8 mouse cellular contexts compared by ENCODE assay signal in genomic region chr10:81287513-81288157, GRCm38 (mm10). TPM values are rescaled to one million over a fixed set of nuclear protein-coding genes. Genes with fewer than 3 reads are reported as not detected.
DNase-seq lines count a peak whose midpoint lies in the region; ATAC-seq and TF ChIP-seq lines count a peak whose summit lies in the region.

No protein-coding gene starts in this region.

- H3K9me3 ChIP-seq in embryonic facial prominence, embryonic 13.5 days = no peaks in the 10 kb centered on the region
- H3K9me3 ChIP-seq in lung, embryonic 15.5 days = no peaks in the 10 kb centered on the region

- intact Hi-C loops in heart, adult 2 months (cut with DNase I) = loop anchor here (1.0 to 5.0 kb wide), 3 partner anchors 19 to 165 kb away; partner anchors contain the start of gene Gipc3
- intact Hi-C loops in heart, postnatal 25 days (cut with DNase I) = no loop called here

- peaks cover 4% of the 10 kb centered on the region; the same call in 1 of the 2 replicates for H3K27me3 ChIP-seq in heart, adult 2 months (ENCODE audit: control insufficient read depth, insufficient read depth, low read length)
- H3K27me3 ChIP-seq in embryonic facial prominence, embryonic 13.5 days = peaks cover 71% of the 10 kb centered on the region
- peaks cover 38% of the 10 kb centered on the region for H3K27me3 ChIP-seq in lung, embryonic 15.5 days
- no peaks in the 10 kb centered on the region for H3K27me3 ChIP-seq in testis, adult 2 months (ENCODE audit: control insufficient read depth, insufficient read depth, low read length)

- no peak overlapping the region for H3K27ac ChIP-seq in heart, adult 2 months
- H3K27ac ChIP-seq in embryonic facial prominence, embryonic 13.5 days = no peak overlapping the region
- peak overlapping the region; percentile 43; the same call in 1 of the 2 replicates for H3K27ac ChIP-seq in lung, embryonic 15.5 days
- no peak overlapping the region for H3K27ac ChIP-seq in testis, adult 2 months (ENCODE audit: control insufficient read depth, insufficient read depth, low read depth, low read length)

- H3K4me1 ChIP-seq in heart, adult 2 months (ENCODE audit: control insufficient read depth, insufficient read depth, low read length) = peaks cover 1% of the 10 kb centered on the region; the same call in 1 of the 2 replicates
- peaks cover 39% of the 10 kb centered on the region for H3K4me1 ChIP-seq in embryonic facial prominence, embryonic 13.5 days
- H3K4me1 ChIP-seq in lung, embryonic 15.5 days = peaks cover 50% of the 10 kb centered on the region
- H3K4me1 ChIP-seq in testis, adult 2 months (ENCODE audit: control insufficient read depth, insufficient read depth, low read length) = peaks cover 20% of the 10 kb centered on the region

- H3K79me2 ChIP-seq in heart, adult 2 months (replicated peaks; ENCODE audit: control insufficient read depth, insufficient read depth, low read length) = no peaks in the 10 kb centered on the region

- 57% methylated on average over 8 of the region's 8 CpGs for WGBS in heart, adult 2 months
- 61% methylated on average over 8 of the region's 8 CpGs for WGBS in embryonic facial prominence, embryonic 13.5 days
- 50% methylated on average over 8 of the region's 8 CpGs for WGBS in lung, embryonic 15.5 days

- H3K4me3 ChIP-seq in heart, adult 2 months = no peak overlapping the region
- H3K4me3 ChIP-seq in embryonic facial prominence, embryonic 13.5 days = no peak overlapping the region
- H3K4me3 ChIP-seq in lung, embryonic 15.5 days = no peak overlapping the region
- no peak overlapping the region for H3K4me3 ChIP-seq in testis, adult 2 months (ENCODE audit: control insufficient read depth, low read depth, low read length)

- no peaks in the 10 kb centered on the region for H3K36me3 ChIP-seq in heart, adult 2 months (ENCODE audit: control insufficient read depth, insufficient read depth, low read length)
- H3K36me3 ChIP-seq in embryonic facial prominence, embryonic 13.5 days = no peaks in the 10 kb centered on the region
- no peaks in the 10 kb centered on the region for H3K36me3 ChIP-seq in lung, embryonic 15.5 days
- H3K36me3 ChIP-seq in testis, adult 2 months (ENCODE audit: control insufficient read depth, insufficient read depth, low read length) = no peaks in the 10 kb centered on the region

- TF ChIP-seq EP300 in heart, adult 2 months (IDR thresholded peaks at IDR 0.05; ENCODE audit: insufficient read depth, low read depth, low read length) = no peak

- H3K4me2 ChIP-seq in embryonic facial prominence, embryonic 13.5 days = no peak overlapping the region
- H3K4me2 ChIP-seq in lung, embryonic 15.5 days = peak overlapping the region; percentile 12; the same call in 1 of the 2 replicates

- DNase-seq in heart, adult 2 months = peak in 1 of 2 experiments; percentile 73
- DNase-seq in heart, postnatal 25 days (ENCODE audit: low spot score) = no peak
- peak; percentile 68 for DNase-seq in 3T3-L1 (ENCODE audit: low read depth, low spot score)
- peak; percentile 68 for DNase-seq in T-cell, adult 2 months (ENCODE audit: low spot score)
- no peak for DNase-seq in right cerebral cortex, adult 2 months (ENCODE audit: low spot score in 2 of 2)

- no peak for TF ChIP-seq POLR2A in heart, adult 2 months (IDR thresholded peaks at IDR 0.05; ENCODE audit: insufficient read depth, low read depth, low read length)
- no peak for TF ChIP-seq POLR2A in testis, adult 2 months (IDR thresholded peaks at IDR 0.05; ENCODE audit: control insufficient read depth, low read depth, low read length)

- TF ChIP-seq CTCF in heart, adult 2 months (IDR thresholded peaks at IDR 0.05) = peak; percentile 84
- TF ChIP-seq CTCF in testis, adult 2 months (IDR thresholded peaks at IDR 0.05; ENCODE audit: control insufficient read depth, insufficient read depth, insufficient replicate concordance, low read depth, low read length) = peak; percentile 95

- H3K9ac ChIP-seq in heart, adult 2 months (ENCODE audit: low read depth, low read length) = no peak overlapping the region
- peak overlapping the region; percentile 21; the same call in 1 of the 2 replicates for H3K9ac ChIP-seq in embryonic facial prominence, embryonic 13.5 days
- H3K9ac ChIP-seq in lung, embryonic 15.5 days = no peak overlapping the region

- no peak for ATAC-seq in embryonic facial prominence, embryonic 13.5 days (ENCODE audit: insufficient number of reproducible peaks, insufficient read depth, low FRiP score, low TSS enrichment, low read depth)
- ATAC-seq in lung, embryonic 15.5 days (ENCODE audit: borderline replicate concordance, extremely low read depth, low FRiP score, low TSS enrichment) = no peak

RNA-seq across cellular contexts. Expression of gene Tjp3, which starts 3.7 kb away (rescaled TPM):
- not detected for total RNA-seq in heart, adult 2 months (2021)
- 0.12 and 0.78 TPM in 2 replicates for polyA plus RNA-seq in heart, adult 2 months (2012; rRNA removed)
- total RNA-seq in heart, postnatal 25 days (2021) = not detected
- polyA plus RNA-seq in embryonic facial prominence, embryonic 13.5 days (2015; fragmentation: Nextera tagmentation; extraction: Ambion mirVana) = 5.0 and 7.2 TPM in 2 replicates
- 26.4 and 28.8 TPM in 2 replicates for polyA plus RNA-seq in lung, embryonic 15.5 days (2015; fragmentation: Nextera tagmentation; extraction: Ambion mirVana)
- polyA plus RNA-seq in testis, adult 2 months (2012; rRNA removed) = 0.56 and 0.99 TPM in 2 replicates

RNA-seq across cellular contexts. Expression of gene Pip5k1c, which starts 5.1 kb away (rescaled TPM):
- 10 to 100 TPM; 27.0 to 28.0 TPM for total RNA-seq in heart, adult 2 months (2021)
- 37.5 and 44.2 TPM in 2 replicates for polyA plus RNA-seq in heart, adult 2 months (2012; rRNA removed)
- total RNA-seq in heart, postnatal 25 days (2021) = 10 to 100 TPM; 30.0 to 33.7 TPM
- polyA plus RNA-seq in embryonic facial prominence, embryonic 13.5 days (2015; fragmentation: Nextera tagmentation; extraction: Ambion mirVana) = 56.0 and 57.6 TPM in 2 replicates
- 45.4 and 47.0 TPM in 2 replicates for polyA plus RNA-seq in lung, embryonic 15.5 days (2015; fragmentation: Nextera tagmentation; extraction: Ambion mirVana)
- 10.1 and 10.4 TPM in 2 replicates for polyA plus RNA-seq in testis, adult 2 months (2012; rRNA removed)

RNA-seq across cellular contexts. Expression of gene Apba3, which starts 20.9 kb away (rescaled TPM):
- total RNA-seq in heart, adult 2 months (2021) = 100 to 1,000 TPM; 111 to 123 TPM
- polyA plus RNA-seq in heart, adult 2 months (2012; rRNA removed) = 151 TPM in 2 replicates
- total RNA-seq in heart, postnatal 25 days (2021) = 100 to 1,000 TPM in 1 of 2 experiments, 10 to 100 TPM in 1; 98.4 to 123 TPM
- 61.9 and 67.9 TPM in 2 replicates for polyA plus RNA-seq in embryonic facial prominence, embryonic 13.5 days (2015; fragmentation: Nextera tagmentation; extraction: Ambion mirVana)
- 60.7 and 66.5 TPM in 2 replicates for polyA plus RNA-seq in lung, embryonic 15.5 days (2015; fragmentation: Nextera tagmentation; extraction: Ambion mirVana)
- 53.5 and 77.2 TPM in 2 replicates for polyA plus RNA-seq in testis, adult 2 months (2012; rRNA removed)

RNA-seq across cellular contexts. Expression of gene Mrpl54, which starts 20.9 kb away (rescaled TPM):
- total RNA-seq in heart, adult 2 months (2021) = 100 to 1,000 TPM in 1 of 2 experiments, 10 to 100 TPM in 1; 85.7 to 101 TPM
- 66.7 and 93.2 TPM in 2 replicates for polyA plus RNA-seq in heart, adult 2 months (2012; rRNA removed)
- total RNA-seq in heart, postnatal 25 days (2021) = 10 to 100 TPM; 93.8 to 96.6 TPM
- 197 and 202 TPM in 2 replicates for polyA plus RNA-seq in embryonic facial prominence, embryonic 13.5 days (2015; fragmentation: Nextera tagmentation; extraction: Ambion mirVana)
- 208 and 225 TPM in 2 replicates for polyA plus RNA-seq in lung, embryonic 15.5 days (2015; fragmentation: Nextera tagmentation; extraction: Ambion mirVana)
- 181 and 261 TPM in 2 replicates for polyA plus RNA-seq in testis, adult 2 months (2012; rRNA removed)

RNA-seq across cellular contexts. Expression of gene Cactin, which starts 33.3 kb away (rescaled TPM):
- 10 to 100 TPM; 16.1 to 18.0 TPM for total RNA-seq in heart, adult 2 months (2021)
- polyA plus RNA-seq in heart, adult 2 months (2012; rRNA removed) = 15.4 and 18.0 TPM in 2 replicates
- total RNA-seq in heart, postnatal 25 days (2021) = 10 to 100 TPM; 13.5 to 16.6 TPM
- polyA plus RNA-seq in embryonic facial prominence, embryonic 13.5 days (2015; fragmentation: Nextera tagmentation; extraction: Ambion mirVana) = 43.2 and 46.9 TPM in 2 replicates
- 48.4 and 49.9 TPM in 2 replicates for polyA plus RNA-seq in lung, embryonic 15.5 days (2015; fragmentation: Nextera tagmentation; extraction: Ambion mirVana)
- polyA plus RNA-seq in testis, adult 2 months (2012; rRNA removed) = 13.4 and 16.5 TPM in 2 replicates

Comparison
In these comparisons a context has a peak if more than half of its experiments do, and no peak if none do; other contexts are left out.
1. DNase-seq: peak in 3T3-L1 (single experiment) and T-cell, adult 2 months (single experiment); none in heart, postnatal 25 days (single experiment) and right cerebral cortex, adult 2 months (0 of 2).